Mouse (Mus musculus) limb, embryonic 10.5 days (tissue): ENCODE measurements at regions not wholly inside any gene's neighbourhood (a gene's known extent, or its start where the extent isn't known, plus 50 kb on each side); places are given as distances from the start of the nearest gene placed in this dataset.

Experiments
- DNase-seq: peaks from one replicate; pipeline ENCODE4 v3.0.0-alpha.2; 2017; ENCODE audit warnings: low spot score
- H3K27ac ChIP-seq: fragments of 300-500 bp; sonication (generic); 2 replicates; pipeline ENCODE4 v1.5.1; 2016; ENCODE audit warnings: mild to moderate bottlenecking
- H3K27me3 ChIP-seq: fragments of 300-500 bp; sonication (generic); 2 replicates; pipeline ENCODE4 v1.6.1; 2016; ENCODE audit warnings: low read depth, mild to moderate bottlenecking; ENCODE audit not compliant: poor library complexity, severe bottlenecking
- H3K36me3 ChIP-seq: fragments of 300-500 bp; sonication (generic); 2 replicates; pipeline ENCODE4 v1.6.1; 2016; ENCODE audit warnings: mild to moderate bottlenecking, moderate library complexity
- H3K4me1 ChIP-seq: fragments of 300-500 bp; sonication (generic); 2 replicates; pipeline ENCODE4 v1.6.1; 2016
- H3K4me3 ChIP-seq: fragments of 300-500 bp; sonication (generic); 2 replicates; pipeline ENCODE4 v1.5.1; 2016; ENCODE audit warnings: mild to moderate bottlenecking, moderate library complexity
- H3K9me3 ChIP-seq: fragments of 300-500 bp; sonication (generic); replicated peaks from 2 replicates; pipeline ENCODE4 v1.6.1; 2016; ENCODE audit warnings: mild to moderate bottlenecking
- WGBS: fragments of 180-500 bp; shearing (Covaris S2); methylation state at CpG from one replicate; pipeline ENCODE4 v1.1.7; 2016; 5-methylcytosine and 5-hydroxymethylcytosine counted together

GRCm38 (mm10) chr14:48740942-48741602, 67.5 kb upstream of the Otx2 start:
- no peaks in the 10 kb centered on the region for H3K27me3 ChIP-seq
- no peak overlapping the region for H3K27ac ChIP-seq
- DNase-seq: no peak
- no peaks in the 10 kb centered on the region for H3K36me3 ChIP-seq
- peaks cover 4% of the 10 kb centered on the region; the same call in 1 of the 2 replicates for H3K4me1 ChIP-seq
- 72% methylated on average over 7 of the region's 7 CpGs for WGBS
- H3K4me3 ChIP-seq: no peak overlapping the region
- H3K9me3 ChIP-seq: no peaks in the 10 kb centered on the region

GRCm38 (mm10) chr14:48739121-48739520, 65.5 kb upstream of the Otx2 start:
- H3K27me3 ChIP-seq: no peaks in the 10 kb centered on the region
- H3K4me1 ChIP-seq: peaks cover 4% of the 10 kb centered on the region; the same call in 1 of the 2 replicates
- WGBS: 89% methylated on average over 4 of the region's 4 CpGs
- DNase-seq: no peak
- no peaks in the 10 kb centered on the region for H3K36me3 ChIP-seq
- no peak overlapping the region for H3K4me3 ChIP-seq
- H3K27ac ChIP-seq: no peak overlapping the region
- no peaks in the 10 kb centered on the region for H3K9me3 ChIP-seq

- WGBS: 92% methylated on average over 10 of the region's 10 CpGs
- H3K27ac ChIP-seq: no peak overlapping the region
- H3K9me3 ChIP-seq: no peaks in the 10 kb centered on the region
- H3K27me3 ChIP-seq: no peaks in the 10 kb centered on the region
- DNase-seq: no peak
- peaks cover 4% of the 10 kb centered on the region; the same call in 1 of the 2 replicates for H3K4me1 ChIP-seq
- no peaks in the 10 kb centered on the region for H3K36me3 ChIP-seq
- no peak overlapping the region for H3K4me3 ChIP-seq
Observed at GRCm38 (mm10) chr14:48738641-48739040, 65.0 kb upstream of the Otx2 start.

GRCm38 (mm10) chr14:48738213-48738612, 64.6 kb upstream of the Otx2 start:
- H3K27me3 ChIP-seq: no peaks in the 10 kb centered on the region
- 80% methylated on average over 10 of the region's 10 CpGs for WGBS
- no peak overlapping the region for H3K4me3 ChIP-seq
- no peaks in the 10 kb centered on the region for H3K36me3 ChIP-seq
- DNase-seq: no peak
- no peak overlapping the region for H3K27ac ChIP-seq
- peaks cover 4% of the 10 kb centered on the region; the same call in 1 of the 2 replicates for H3K4me1 ChIP-seq
- H3K9me3 ChIP-seq: no peaks in the 10 kb centered on the region

GRCm38 (mm10) chr14:48736969-48737860, 63.6 kb upstream of the Otx2 start:
- Histone ChIP-seq H3K27me3 (no peaks in the 10 kb centered on the region), H3K36me3 (no peaks in the 10 kb centered on the region), H3K4me3 (no peak overlapping the region), H3K4me1 (peaks cover 4% of the 10 kb centered on the region; the same call in 1 of the 2 replicates), H3K27ac (no peak overlapping the region), H3K9me3 (no peaks in the 10 kb centered on the region)
- WGBS: 76% methylated on average over 14 of the region's 14 CpGs
- DNase-seq: no peak

GRCm38 (mm10) chr14:48736211-48736610, 62.6 kb upstream of the Otx2 start:
- DNase-seq: no peak
- Histone ChIP-seq H3K9me3 (no peaks in the 10 kb centered on the region), H3K27ac (no peak overlapping the region), H3K36me3 (no peaks in the 10 kb centered on the region), H3K27me3 (no peaks in the 10 kb centered on the region), H3K4me3 (no peak overlapping the region), H3K4me1 (peaks cover 4% of the 10 kb centered on the region; the same call in 1 of the 2 replicates)
- 92% methylated on average over 6 of the region's 6 CpGs for WGBS

- Histone ChIP-seq H3K4me1 (no peaks in the 10 kb centered on the region), H3K27ac (no peak overlapping the region), H3K27me3 (no peaks in the 10 kb centered on the region), H3K9me3 (no peaks in the 10 kb centered on the region), H3K4me3 (no peak overlapping the region), H3K36me3 (no peaks in the 10 kb centered on the region)
- no peak for DNase-seq
- 89% methylated on average over 2 of the region's 2 CpGs for WGBS
Observed at GRCm38 (mm10) chr14:48729996-48730395, 56.4 kb upstream of the Otx2 start.
